Mouse (Mus musculus) hindbrain, embryonic 15.5 days (tissue): ENCODE measurements around the gene Ccdc173. TPM values are rescaled to one million over a fixed set of nuclear protein-coding genes. Genes with fewer than 3 reads are reported as not detected.
"Not testable (repeated sequence)": the region's sequence is repeated elsewhere in the genome, so short reads cannot be mapped to it uniquely, and the experiment has no call there.

Experiments
- ATAC-seq: fragments of 200-750 bp; cut with Nextera tagmentation; 2 replicates; pipeline ENCODE4 v1.8.0; 2017; ENCODE audit warnings: low read depth, moderate number of reproducible peaks, moderate TSS enrichment; ENCODE audit not compliant: low FRiP score
- H3K27ac ChIP-seq: fragments of 300-500 bp; sonication (generic); replicated peaks from 2 replicates; pipeline ENCODE4 v1.5.1; 2015; ENCODE audit warnings: mild to moderate bottlenecking, inconsistent platforms
- H3K27me3 ChIP-seq: fragments of 300-500 bp; sonication (generic); 2 replicates; pipeline ENCODE4 v1.6.1; 2015; ENCODE audit warnings: control low read depth, inconsistent platforms
- H3K36me3 ChIP-seq: fragments of 300-500 bp; sonication (generic); 2 replicates; pipeline ENCODE4 v1.6.1; 2015; ENCODE audit warnings: control low read depth, inconsistent platforms
- H3K4me1 ChIP-seq: fragments of 300-500 bp; sonication (generic); replicated peaks from 2 replicates; pipeline ENCODE4 v1.6.1; 2015; ENCODE audit warnings: control low read depth, inconsistent platforms
- H3K4me2 ChIP-seq: fragments of 300-500 bp; sonication (generic); 2 replicates; pipeline ENCODE4 v1.6.1; 2015; ENCODE audit warnings: moderate library complexity, mild to moderate bottlenecking, inconsistent platforms
- H3K4me3 ChIP-seq: fragments of 300-500 bp; sonication (generic); 2 replicates; pipeline ENCODE4 v1.5.1; 2015; ENCODE audit warnings: mild to moderate bottlenecking, inconsistent platforms
- H3K9ac ChIP-seq: fragments of 300-500 bp; sonication (generic); 2 replicates; pipeline ENCODE4 v1.6.1; 2015; ENCODE audit warnings: inconsistent platforms
- H3K9me3 ChIP-seq: fragments of 300-500 bp; sonication (generic); 2 replicates; pipeline ENCODE4 v1.6.1; 2016; ENCODE audit warnings: control low read depth, inconsistent platforms
- WGBS: fragments of 180-500 bp; shearing (Covaris S2); methylation state at CpG from one replicate; pipeline ENCODE4 v1.1.7; 2015; 5-methylcytosine and 5-hydroxymethylcytosine counted together
- polyA plus RNA-seq: library from polyadenylated mRNA; unstranded; fragments of >200 nt; fragmentation: Nextera tagmentation; extraction: Ambion mirVana; gene quantifications from 2 replicates; pipeline ENCODE4 v1.2.1, GENCODE M21; 2015

Ccdc173 gene
- polyA plus RNA-seq, 1 experiment from 2014 or later: 3.3 TPM

DNA sequence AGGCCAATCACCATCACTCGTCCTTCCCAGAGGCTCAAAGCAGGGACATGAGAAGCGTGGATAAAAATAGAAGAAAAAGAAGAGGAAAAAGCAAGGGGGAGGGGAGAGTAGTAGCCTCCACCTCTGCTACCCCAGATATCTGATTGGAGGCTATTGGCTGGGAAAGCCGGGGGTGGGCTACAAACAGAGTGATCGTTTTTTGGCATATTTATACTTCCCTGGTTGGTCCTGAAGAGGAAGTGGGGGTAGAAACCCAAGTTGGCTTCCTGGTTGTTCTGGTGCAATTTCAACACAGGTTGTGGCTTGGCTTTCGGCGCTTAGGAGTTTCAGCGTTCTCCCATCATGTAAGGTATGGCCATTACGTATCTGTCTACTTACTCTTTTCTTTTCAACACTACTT is 32.3 kb upstream of the Ccdc173 start, which contains the start of gene Klhl23:
Gene Klhl23 (plus strand): TSS at position 234 of the 400 bp plus-strand sequence.
- Histone ChIP-seq H3K9me3 (no peaks in the 10 kb centered on the region), H3K9ac (peak within 1 kb of the TSS; percentile 87), H3K36me3 (0 out of 2 replicates have a peak, but pooled peaks cover 5% of the 10 kb centered on the region), H3K4me1 (peaks cover 38% of the 10 kb centered on the region), H3K27me3 (no peaks in the 10 kb centered on the region), H3K4me2 (peak within 1 kb of the TSS; percentile 83), H3K4me3 (peak within 1 kb of the TSS; percentile 81), H3K27ac (peak within 1 kb of the TSS; percentile 98)
- ATAC-seq: no peak
- 30% methylated on average over 8 of the region's 8 CpGs for WGBS

DNA sequence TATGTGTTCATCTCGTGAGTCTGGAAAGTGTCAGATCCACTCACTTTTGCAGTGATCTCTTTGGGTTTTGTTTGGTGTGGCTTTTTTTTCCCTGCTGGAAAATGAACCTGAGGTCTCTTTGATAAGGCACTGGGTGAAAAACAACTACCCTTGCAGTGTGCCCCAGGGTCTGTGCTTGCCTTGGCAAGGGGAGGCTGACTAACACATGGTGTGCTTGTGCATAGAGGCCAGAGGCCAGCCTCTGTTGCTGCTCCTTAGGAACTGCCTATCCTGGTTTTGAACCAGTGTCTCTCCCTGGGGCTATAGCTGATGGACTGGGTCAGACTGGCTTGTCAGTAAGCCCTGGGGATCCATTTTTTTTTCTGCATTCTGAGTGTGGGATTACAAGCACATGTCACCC is 30.8 kb upstream of the Ccdc173 start:
- H3K9me3 ChIP-seq: no peaks in the 10 kb centered on the region
- no peak overlapping the region for H3K4me2 ChIP-seq
- WGBS: 81% methylated on average over 1 of the region's 1 CpGs
- H3K4me1 ChIP-seq: peaks cover 25% of the 10 kb centered on the region
- H3K9ac ChIP-seq: no peak overlapping the region
- H3K36me3 ChIP-seq: no peaks in the 10 kb centered on the region
- no peak overlapping the region for H3K27ac ChIP-seq
- H3K27me3 ChIP-seq: no peaks in the 10 kb centered on the region
- H3K4me3 ChIP-seq: no peak overlapping the region
- no peak for ATAC-seq

DNA sequence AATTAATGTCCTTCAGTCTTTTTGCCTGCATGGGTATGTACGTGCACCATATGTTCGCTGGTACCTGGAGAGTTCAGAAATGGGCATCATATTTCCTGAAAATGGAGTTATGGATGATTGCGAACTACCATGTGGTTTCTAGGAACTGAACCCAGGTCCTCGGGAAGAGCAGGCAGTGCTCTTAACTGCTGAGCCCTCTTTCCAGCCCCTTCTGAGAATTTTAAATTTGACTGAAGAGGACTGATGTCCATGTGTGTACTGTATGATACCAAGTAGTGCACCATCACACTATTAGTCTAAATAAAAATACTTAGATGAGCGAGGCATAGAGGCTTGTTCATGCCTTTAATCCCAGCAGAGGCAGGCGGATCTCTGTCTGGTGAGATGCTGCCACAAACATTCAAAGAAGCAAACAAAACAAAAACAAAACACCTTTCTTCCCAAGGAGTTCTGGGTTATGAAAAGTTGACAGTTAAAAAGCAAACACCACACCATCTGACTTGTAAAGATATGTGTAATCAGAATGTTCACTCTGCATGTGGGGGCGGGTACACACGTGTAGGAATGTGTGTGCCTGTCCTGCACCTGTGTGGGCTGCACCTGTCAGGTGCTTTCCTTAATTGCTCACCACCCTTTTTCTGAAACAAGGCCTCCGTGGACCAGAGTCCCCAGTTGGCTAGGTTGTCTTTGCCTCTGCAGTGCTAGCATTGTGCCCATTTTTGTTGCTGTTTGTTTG is 29.1 kb upstream of the Ccdc173 start:
- no peak overlapping the region for H3K4me3 ChIP-seq

DNA sequence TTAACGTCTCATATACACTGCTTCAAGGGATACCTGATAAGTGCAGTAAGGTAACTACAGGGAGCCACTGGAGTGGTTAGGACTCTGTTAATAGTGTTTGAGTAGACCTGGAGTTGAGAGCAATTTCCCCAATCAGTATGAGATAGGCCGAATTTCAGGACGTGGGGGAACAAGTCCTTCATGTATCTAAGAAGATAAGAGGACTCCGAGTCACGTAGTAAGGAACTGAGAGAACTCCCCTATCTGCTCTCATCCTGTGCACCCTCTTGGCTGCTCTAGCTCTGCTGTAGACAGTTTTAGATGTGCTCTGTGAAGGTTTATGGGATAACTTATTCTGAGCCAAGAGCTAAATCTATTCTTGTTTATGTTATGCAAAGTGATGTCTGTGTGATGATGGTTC is 27.2 kb upstream of the Ccdc173 start:
- WGBS: 86% methylated on average over 5 of the region's 5 CpGs
- Histone ChIP-seq H3K27me3 (no peaks in the 10 kb centered on the region), H3K4me1 (peaks cover 2% of the 10 kb centered on the region), H3K27ac (no peak overlapping the region), H3K4me3 (no peak overlapping the region), H3K9ac (no peak overlapping the region), H3K4me2 (no peak overlapping the region), H3K36me3 (no peaks in the 10 kb centered on the region), H3K9me3 (no peaks in the 10 kb centered on the region)
- no peak for ATAC-seq

More for the DNA sequence above, 29.1 kb upstream of the Ccdc173 start:
- Histone ChIP-seq H3K4me1 (peaks cover 9% of the 10 kb centered on the region), H3K27ac (no peak overlapping the region), H3K27me3 (no peaks in the 10 kb centered on the region), H3K9me3 (no peaks in the 10 kb centered on the region), H3K9ac (no peak overlapping the region), H3K4me2 (no peak overlapping the region), H3K36me3 (no peaks in the 10 kb centered on the region)
- WGBS: 85% methylated on average over 9 of the region's 9 CpGs
- ATAC-seq: no peak

DNA sequence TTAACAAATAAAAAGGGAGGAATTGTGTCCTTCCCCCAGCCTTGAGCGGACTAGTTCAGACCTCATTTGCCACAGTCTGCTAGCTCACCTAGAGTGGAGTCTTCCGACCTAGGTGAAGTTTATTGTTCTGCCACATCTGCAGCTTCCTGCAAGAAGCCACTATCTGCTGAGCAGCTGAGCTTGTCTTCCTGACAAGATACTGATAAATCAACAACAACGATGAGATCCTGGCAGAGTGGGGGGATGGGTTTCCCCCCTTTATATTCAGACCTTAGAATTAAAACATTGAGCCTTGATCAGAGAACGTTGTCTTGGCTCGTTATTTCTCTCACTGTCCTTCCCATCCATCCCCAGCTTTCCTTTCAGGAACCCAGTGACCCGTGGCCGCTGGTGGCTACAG is 22.0 kb upstream of the Ccdc173 start:
- H3K36me3 ChIP-seq, ATAC-seq, H3K27ac ChIP-seq, H3K4me3 ChIP-seq, H3K4me1 ChIP-seq, H3K4me2 ChIP-seq, H3K9ac ChIP-seq, H3K9me3 ChIP-seq, H3K27me3 ChIP-seq: not testable (repeated sequence)
- 69% methylated on average over 7 of the region's 7 CpGs for WGBS

DNA sequence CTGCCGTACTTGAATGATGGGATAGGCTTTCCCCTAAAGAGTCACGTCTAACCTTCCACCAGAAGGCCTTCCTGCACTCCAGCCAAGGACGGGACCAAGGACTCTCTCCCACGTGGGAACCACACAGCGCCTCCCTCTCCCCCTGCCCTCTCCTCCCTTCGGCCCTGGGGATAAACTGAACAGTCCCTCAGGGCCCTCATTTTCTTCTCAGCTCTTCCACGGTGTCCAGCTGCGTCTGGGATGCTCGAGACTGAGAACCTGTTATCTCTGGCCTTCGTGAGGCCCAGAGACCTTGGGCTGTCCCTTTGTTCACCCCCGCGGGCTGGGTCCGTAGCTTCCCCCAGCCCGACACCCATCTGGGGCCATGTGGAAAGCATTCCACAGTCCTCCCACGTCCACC is 20.8 kb upstream of the Ccdc173 start:
- Histone ChIP-seq H3K9ac (no peak overlapping the region), H3K4me2 (no peak overlapping the region), H3K27me3 (no peaks in the 10 kb centered on the region), H3K4me3 (no peak overlapping the region), H3K36me3 (no peaks in the 10 kb centered on the region), H3K27ac (no peak overlapping the region), H3K4me1 (no peaks in the 10 kb centered on the region), H3K9me3 (no peaks in the 10 kb centered on the region)
- 78% methylated on average over 15 of the region's 15 CpGs for whole genome bisulfite sequencing
- no peak for ATAC-seq

DNA sequence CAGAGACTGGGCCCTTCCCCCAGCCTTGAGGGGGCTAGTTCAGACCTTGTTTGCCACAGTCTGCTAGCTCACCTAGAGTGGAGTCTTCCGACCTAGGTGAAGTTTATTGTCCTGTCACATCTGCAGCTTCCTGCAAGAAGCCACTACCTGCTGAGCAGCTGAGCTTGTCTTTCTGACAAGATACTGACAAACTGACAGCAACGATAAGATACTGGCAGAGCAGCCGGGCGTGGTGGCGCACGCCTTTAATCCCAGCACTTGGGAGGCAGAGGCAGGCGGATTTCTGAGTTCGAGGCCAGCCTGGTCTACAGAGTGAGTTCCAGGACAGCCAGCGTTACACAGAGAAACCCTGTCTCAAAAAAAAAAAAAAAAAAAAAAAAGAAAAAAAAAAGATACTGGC is 15.3 kb upstream of the Ccdc173 start:
- H3K4me1 ChIP-seq, H3K9me3 ChIP-seq, H3K4me2 ChIP-seq, H3K9ac ChIP-seq, H3K4me3 ChIP-seq, H3K27ac ChIP-seq, H3K36me3 ChIP-seq, H3K27me3 ChIP-seq, ATAC-seq: not testable (repeated sequence)
- 87% methylated on average over 9 of the region's 9 CpGs for WGBS

DNA sequence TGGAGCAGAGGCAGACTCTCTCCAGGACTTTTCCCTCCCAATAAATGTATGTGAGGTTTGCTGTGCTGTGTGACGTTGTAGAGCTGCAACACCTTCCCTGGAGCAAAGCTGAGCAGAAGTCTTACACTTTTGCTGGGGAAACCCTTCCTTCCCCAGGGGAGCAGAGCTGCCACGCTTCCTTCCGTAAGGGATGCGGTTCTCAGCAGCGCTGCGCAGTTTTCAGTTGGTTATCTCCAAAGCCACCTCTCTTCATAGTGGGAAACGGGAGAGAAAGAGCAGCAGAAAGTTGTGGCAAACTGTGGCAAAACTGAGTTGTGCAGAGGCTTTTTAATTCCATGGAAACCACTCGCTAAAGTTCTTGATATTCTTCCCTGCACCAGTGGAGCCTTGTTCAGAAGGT is 14.4 kb upstream of the Ccdc173 start:
- ATAC-seq: no peak
- H3K4me2 ChIP-seq: no peak overlapping the region
- 66% methylated on average over 8 of the region's 8 CpGs for WGBS
- H3K27me3 ChIP-seq: no peaks in the 10 kb centered on the region
- no peak overlapping the region for H3K4me3 ChIP-seq
- no peak overlapping the region for H3K27ac ChIP-seq
- no peaks in the 10 kb centered on the region for H3K36me3 ChIP-seq
- no peak overlapping the region for H3K9ac ChIP-seq
- no peaks in the 10 kb centered on the region for H3K4me1 ChIP-seq
- H3K9me3 ChIP-seq: no peaks in the 10 kb centered on the region

GRCm38 (mm10) chr2:69802911-69803312 is 13.5 kb upstream of the Ccdc173 start:
- Histone ChIP-seq H3K27ac (no peak overlapping the region), H3K9ac (no peak overlapping the region), H3K36me3 (no peaks in the 10 kb centered on the region), H3K4me1 (no peaks in the 10 kb centered on the region), H3K4me3 (no peak overlapping the region), H3K4me2 (no peak overlapping the region), H3K9me3 (no peaks in the 10 kb centered on the region), H3K27me3 (no peaks in the 10 kb centered on the region)
- WGBS: 54% methylated on average over 5 of the region's 5 CpGs
- no peak; the same call in 1 of the 2 replicates for ATAC-seq

DNA sequence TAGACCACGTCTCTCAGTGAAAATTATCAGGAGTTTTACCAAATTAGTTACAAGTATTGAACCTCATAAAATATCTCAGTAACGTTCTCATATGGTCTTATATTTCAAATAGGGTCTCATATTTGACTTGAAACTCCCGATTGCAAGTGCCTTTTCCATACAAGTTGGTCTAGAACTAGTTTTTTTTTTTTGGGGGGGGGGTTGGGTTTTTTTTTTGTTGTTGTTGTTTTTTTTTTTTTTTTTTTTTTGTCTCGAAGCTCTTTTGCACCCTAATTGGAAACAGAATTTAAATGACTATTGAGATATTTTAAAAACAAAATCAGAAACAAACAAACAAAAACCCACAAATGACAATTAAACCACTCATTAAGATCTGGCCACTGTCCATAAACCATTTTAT is 1.3 kb upstream of the Ccdc173 start:
- H3K4me3 ChIP-seq: no peak overlapping the region
- no peak overlapping the region for H3K27ac ChIP-seq
- WGBS: 82% methylated on average over 4 of the region's 4 CpGs
- H3K9me3 ChIP-seq: no peaks in the 10 kb centered on the region
- no peaks in the 10 kb centered on the region for H3K27me3 ChIP-seq
- peak overlapping the region; percentile 70 for H3K4me2 ChIP-seq
- H3K36me3 ChIP-seq: peaks cover 30% of the 10 kb centered on the region
- no peak overlapping the region for H3K9ac ChIP-seq
- peaks cover 22% of the 10 kb centered on the region for H3K4me1 ChIP-seq
- ATAC-seq: no peak

DNA sequence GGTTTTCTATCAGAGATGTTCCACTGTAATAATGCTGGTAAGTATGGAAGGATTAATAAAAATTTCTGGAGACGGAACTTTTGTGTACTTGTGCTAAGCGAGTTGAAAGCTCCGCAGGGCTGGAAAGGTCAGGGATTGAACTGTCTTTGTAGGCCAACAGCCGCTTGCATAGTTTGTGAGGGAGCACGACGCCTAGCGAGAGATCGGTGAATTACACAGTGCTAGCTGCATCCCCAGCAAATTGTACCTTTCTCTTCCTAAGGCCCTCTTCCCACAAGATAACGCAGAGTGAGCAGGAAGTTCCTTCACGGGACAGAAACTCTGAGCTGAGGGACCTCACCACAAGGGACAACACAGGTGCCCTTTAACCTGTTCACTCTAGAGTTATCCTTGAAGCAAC is 910 bp upstream of the Ccdc173 start:
- no peaks in the 10 kb centered on the region for H3K27me3 ChIP-seq
- 2% methylated on average over 10 of the region's 10 CpGs for WGBS
- H3K4me1 ChIP-seq: peaks cover 22% of the 10 kb centered on the region
- H3K9ac ChIP-seq: 0 out of 2 replicates have a peak overlapping the region, but pooled peaks have one; percentile 71
- peak overlapping the region; percentile 70 for H3K4me3 ChIP-seq
- ATAC-seq: 0 out of 2 replicates have a peak, but pooled peaks have one; percentile 27
- H3K4me2 ChIP-seq: peak overlapping the region; percentile 70
- H3K36me3 ChIP-seq: peaks cover 26% of the 10 kb centered on the region
- H3K9me3 ChIP-seq: no peaks in the 10 kb centered on the region
- peak overlapping the region; percentile 88 for H3K27ac ChIP-seq

DNA sequence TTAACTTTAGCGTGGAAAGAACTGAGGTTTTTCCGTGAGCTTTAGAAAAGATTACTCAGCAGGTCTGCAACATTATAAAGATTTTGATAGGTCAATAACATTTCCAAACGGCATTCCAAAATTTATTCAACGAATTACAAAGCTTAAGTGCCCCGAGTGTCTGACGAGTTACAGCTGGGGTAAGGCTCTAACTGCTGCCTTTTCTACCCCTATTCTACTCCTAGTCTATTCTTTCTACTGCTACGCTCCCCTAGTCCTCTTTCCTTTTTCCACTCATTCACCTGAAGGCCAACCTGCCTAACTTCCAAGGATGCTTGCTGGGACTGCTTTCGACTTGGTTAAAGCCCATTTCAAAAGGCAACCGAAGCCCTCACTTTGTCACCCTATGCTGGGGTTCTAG is 401 bp downstream of the Ccdc173 start:
- H3K9ac ChIP-seq: peak overlapping the region; percentile 53
- WGBS: 30% methylated on average over 9 of the region's 9 CpGs
- H3K27ac ChIP-seq: peak overlapping the region; percentile 88
- ATAC-seq: no peak
- peaks cover 16% of the 10 kb centered on the region for H3K36me3 ChIP-seq
- H3K4me2 ChIP-seq: peak overlapping the region; percentile 70
- H3K4me1 ChIP-seq: peaks cover 22% of the 10 kb centered on the region
- H3K9me3 ChIP-seq: no peaks in the 10 kb centered on the region
- H3K27me3 ChIP-seq: no peaks in the 10 kb centered on the region
- peak overlapping the region; percentile 70 for H3K4me3 ChIP-seq

GRCm38 (mm10) chr2:69778836-69779177 is 10.6 kb downstream of the Ccdc173 start:
- Histone ChIP-seq H3K9ac (no peak overlapping the region), H3K4me2 (no peak overlapping the region), H3K9me3 (no peaks in the 10 kb centered on the region), H3K27ac (no peak overlapping the region), H3K4me3 (no peak overlapping the region), H3K27me3 (no peaks in the 10 kb centered on the region), H3K36me3 (peaks cover 9% of the 10 kb centered on the region; the same call in 1 of the 2 replicates), H3K4me1 (no peaks in the 10 kb centered on the region)
- WGBS: 47% methylated on average over 5 of the region's 5 CpGs
- ATAC-seq: no peak
